Mouse (Mus musculus) urinary bladder, postnatal 25 days (tissue): Measurements from ENCODE around the gene Olfr1510.
"Not testable (repeated sequence)": the region's sequence is repeated elsewhere in the genome, so short reads cannot be mapped to it uniquely, and the experiment has no call there.

Source experiments
- DNase-seq: peaks from one replicate; pipeline ENCODE4 v3.0.0; 2022; ENCODE audit warnings: low spot score

Olfr1510 gene

GRCm38 (mm10) chr14:52414273-52414672, at the start of gene Olfr1510:
Gene Olfr1510, minus strand, starts transcription at chr14:52414373.
- no peak for DNase-seq

- no peak for DNase-seq
These were observed 47.8 kb upstream of the Olfr1510 start for GRCm38 (mm10) chr14:52461928-52462327.

- no peak for DNase-seq
These were observed 37.0 kb upstream of the Olfr1510 start for GRCm38 (mm10) chr14:52451138-52451537.

GRCm38 (mm10) chr14:52442690-52443089, 28.5 kb upstream of the Olfr1510 start, which contains the start of gene Olfr1509:
Gene Olfr1509, plus strand, starts transcription at chr14:52442990.
- DNase-seq: no peak

- DNase-seq: no peak
These were observed 13.5 kb upstream of the Olfr1510 start for GRCm38 (mm10) chr14:52427686-52428085.

GRCm38 (mm10) chr14:52410142-52410919, 3.8 kb downstream of the Olfr1510 start:
- DNase-seq: not testable (repeated sequence)

- DNase-seq: no peak
These were observed 16.9 kb downstream of the Olfr1510 start, which contains the start of gene Olfr1511 for GRCm38 (mm10) chr14:52397279-52397678. Gene Olfr1511, minus strand, starts transcription at chr14:52397379.

GRCm38 (mm10) chr14:52390084-52390848, 23.9 kb downstream of the Olfr1510 start:
- not testable (repeated sequence) for DNase-seq

- DNase-seq: no peak
These were observed 35.1 kb downstream of the Olfr1510 start, which contains the start of gene Olfr1512 for GRCm38 (mm10) chr14:52379068-52379467. Gene Olfr1512, minus strand, starts transcription at chr14:52379168.

GRCm38 (mm10) chr14:52368741-52369140, 45.4 kb downstream of the Olfr1510 start:
- DNase-seq: no peak
